Mouse (Mus musculus) adrenal gland, postnatal 36 days (tissue): ENCODE measurements at regions not wholly inside any gene's neighbourhood (a gene's known extent, or its start where the extent isn't known, plus 50 kb on each side); places are given as distances from the start of the nearest gene placed in this dataset.
A peak's percentile ranks its signal among the peaks of the same experiment; 100 is the strongest.

Experiments used
- DNase-seq, 2 experiments: peaks; one replicate each; pipeline ENCODE4 v3.0.0; 2021; ENCODE audit warnings: mixed read lengths in 1 of 2

DNA sequence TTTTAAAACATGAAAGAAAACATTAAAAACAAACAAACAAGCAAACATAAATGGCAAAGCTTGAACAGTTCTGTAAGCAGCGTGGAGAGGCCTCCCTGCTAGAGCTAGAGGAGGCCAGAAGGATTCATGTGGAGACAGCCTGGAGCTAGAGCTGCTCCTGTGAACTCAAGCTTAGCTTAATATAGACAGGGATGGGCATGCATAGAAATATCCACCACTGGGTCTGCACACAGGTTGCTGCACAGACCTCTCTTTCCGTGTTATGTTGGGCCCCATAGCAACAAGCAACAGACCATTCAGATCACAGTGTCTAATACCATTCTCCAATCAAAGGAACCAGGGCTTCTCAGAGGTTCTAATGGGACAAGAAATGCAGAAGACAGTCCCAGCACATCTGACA lies 122.9 kb upstream of the Magi3 start:
- DNase-seq, result no peak

DNA sequence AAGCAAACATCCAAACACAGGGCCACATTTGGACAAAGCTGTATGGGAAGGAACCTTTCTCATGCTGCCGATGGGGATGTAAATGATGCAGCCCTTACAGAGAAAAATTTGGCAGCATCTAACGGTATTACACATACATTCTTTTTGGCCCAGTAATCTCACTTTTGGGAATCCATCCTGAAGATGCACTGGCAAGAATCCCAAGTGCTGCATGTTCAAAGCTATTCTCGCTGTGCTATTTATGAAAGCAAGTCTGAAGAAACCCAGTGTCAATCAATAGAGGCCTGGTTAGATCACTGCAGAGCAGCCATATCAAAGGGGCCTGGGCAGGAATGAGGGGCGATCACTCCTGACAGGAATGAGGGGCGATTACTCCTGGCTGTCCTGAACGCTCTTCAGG lies 122.0 kb upstream of the Magi3 start:
- DNase-seq, result no peak

DNA sequence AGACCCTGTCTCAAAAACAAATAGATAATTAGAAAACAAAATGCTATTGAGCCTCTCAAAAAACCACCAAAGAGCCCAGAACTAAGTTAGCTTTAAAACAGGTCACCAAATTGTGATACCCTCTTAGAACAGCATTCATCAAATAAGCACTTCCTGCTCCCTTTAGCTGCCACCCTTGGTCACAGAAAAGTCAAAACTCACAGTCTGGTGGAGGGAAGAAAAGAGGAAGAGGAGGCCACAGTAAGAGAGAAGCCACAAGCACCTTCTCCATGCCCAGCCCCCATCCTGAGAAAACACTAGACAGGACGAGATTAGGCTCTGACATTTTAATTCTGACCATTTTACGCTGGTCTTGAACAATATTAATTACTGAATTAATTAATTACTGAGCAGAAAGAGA lies 120.2 kb upstream of the Magi3 start:
- DNase-seq, result no peak

DNA sequence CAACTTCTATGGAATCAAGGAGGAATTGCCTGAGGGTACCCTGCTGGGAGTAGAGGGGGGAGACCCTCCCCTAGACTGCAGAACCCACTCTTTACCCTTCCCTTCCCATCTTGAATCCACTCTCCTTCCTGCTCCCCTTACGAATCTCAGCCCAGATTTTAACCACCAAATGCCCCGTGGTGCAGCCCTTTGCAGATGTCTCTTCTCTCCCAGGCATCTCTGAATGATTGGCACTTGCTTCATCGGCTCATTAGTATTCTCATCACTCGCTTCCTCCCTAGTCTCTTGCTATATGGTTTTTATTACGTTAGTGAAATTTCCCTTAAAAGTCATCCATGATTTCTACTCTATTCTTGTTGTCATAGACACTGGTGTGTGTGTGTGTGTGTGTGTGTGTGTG lies 116.7 kb upstream of the Magi3 start:
- no peak for DNase-seq

DNA sequence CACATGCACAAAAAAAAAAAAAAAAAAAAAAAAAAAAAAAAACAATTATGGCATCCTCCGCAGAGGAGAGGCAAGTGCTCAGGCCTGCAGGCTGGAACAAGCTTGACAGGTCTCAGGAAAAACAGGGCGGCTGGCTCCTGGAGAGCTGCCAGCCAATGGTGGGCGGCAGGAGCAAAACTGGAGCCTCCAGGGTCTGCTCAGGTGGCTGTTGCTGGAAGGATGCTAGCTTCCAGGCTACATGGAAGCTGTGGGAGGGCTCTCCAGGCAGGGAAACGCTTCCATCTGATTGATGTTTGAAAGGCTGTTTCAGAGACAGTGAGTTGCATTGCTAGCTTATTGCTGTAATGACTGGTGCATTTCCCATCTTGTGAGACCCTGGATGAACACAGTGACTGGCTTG lies 116.1 kb upstream of the Magi3 start:
- no peak for DNase-seq

DNA sequence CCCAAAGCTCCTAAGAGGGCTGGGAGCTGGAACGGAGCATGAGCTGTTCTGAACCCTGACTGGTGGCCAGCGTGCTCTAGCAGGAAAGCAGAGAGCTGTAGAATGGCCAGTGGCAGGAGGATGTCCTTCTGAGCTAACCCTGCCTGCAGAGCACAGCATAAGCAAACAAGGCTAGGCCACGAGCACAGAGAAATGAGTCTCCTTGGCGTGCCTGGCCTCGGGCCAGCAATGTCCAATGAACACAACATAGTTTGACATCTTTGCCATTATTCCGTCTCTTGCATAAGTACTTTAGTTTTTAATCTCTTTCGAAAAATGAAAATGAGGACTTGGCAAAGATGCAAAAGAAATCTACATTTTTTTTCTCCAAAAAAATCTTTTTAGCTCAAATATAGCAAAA lies 114.6 kb upstream of the Magi3 start:
- peak in 1 of 2 experiments; percentile 36 for DNase-seq

DNA sequence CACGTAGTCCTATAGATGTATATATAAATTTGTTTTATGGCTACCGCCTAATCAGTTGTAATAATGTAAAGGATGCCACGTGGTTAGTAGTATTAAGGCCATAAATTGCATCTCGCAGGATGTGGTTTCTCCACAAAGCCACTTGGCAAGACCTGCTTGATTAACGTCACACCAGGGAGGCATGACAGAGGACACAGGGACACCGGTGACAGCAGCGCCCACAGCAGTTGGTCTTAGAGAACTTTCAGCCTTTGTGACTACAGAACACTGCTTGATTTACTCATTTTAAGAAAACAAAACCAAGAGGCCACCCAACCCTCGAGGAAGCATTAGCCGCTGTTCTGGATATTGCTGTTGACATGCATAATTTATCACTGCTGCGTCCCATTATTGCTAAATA lies 113.2 kb upstream of the Magi3 start:
- DNase-seq, result no peak

DNA sequence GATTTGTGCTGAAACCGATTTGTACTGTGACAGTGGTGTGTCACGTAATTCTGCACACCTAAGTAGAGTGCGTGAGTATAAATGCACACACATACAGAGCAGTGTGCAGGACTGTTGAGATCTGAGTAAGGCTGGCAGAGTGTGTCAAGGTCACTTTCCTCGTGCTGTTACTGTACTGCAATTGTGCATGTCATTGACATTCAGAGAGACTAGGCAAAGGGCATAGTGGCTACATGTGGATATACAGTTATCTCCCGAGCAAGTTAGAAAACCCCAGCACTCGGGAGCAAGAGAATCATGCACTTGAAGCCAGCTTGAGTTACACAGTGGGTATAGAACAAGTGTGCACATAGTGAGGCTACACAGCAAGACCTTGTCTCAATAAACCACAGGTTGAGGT lies 110.5 kb upstream of the Magi3 start:
- DNase-seq, result peak; percentile 46 to 53

DNA sequence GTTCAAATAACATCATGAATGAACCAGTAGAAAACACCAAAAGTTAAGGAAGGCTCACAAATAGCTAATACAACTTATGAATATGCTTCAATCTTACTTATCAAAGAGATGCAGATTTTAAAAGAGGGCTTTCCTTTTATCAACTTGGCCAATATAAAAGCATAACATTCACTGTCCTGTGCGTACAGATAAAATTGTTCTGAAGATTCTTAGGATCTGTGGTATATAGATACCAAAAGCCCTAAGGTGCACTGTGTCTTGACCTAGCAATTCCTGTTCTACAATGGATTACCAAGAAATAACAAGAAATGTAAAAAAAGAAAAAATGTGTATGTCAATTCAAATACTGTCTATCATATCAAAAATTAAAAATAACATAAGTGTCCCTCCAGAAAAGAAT lies 107.7 kb upstream of the Magi3 start:
- DNase-seq, result no peak

DNA sequence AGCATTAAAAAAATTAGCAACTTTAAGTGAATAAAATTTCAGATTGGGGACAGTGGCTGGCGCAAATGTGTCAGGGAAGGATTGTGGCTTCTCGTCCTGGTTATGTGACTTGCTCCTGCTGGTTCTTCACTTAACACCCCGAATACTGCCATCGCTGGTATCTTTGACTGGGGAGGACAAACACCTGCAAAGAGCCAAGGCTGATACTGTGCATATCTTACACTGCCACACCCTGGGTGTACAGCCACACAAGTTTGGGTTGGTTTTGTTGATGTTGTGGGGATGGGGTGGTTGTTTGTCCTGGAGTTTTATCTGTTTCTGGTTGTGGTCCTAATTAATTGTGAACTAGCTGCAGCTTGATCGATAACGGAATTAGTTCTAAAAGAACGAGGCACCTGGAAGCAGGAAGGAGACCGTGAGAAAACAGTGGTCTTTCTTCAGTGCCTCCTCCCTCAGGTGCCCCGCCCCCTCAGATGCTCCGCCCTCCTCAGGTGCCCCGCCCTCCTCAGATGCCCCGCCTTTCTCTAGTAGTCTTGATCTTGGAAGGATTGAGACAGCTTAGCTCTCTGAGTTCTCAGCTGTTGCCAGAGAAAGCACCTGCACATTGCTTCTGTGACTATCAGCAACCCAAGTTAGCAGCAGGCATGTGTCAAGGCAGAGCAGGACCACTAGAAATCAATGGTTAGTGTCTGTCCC lies 107.0 kb upstream of the Magi3 start:
- no peak for DNase-seq

DNA sequence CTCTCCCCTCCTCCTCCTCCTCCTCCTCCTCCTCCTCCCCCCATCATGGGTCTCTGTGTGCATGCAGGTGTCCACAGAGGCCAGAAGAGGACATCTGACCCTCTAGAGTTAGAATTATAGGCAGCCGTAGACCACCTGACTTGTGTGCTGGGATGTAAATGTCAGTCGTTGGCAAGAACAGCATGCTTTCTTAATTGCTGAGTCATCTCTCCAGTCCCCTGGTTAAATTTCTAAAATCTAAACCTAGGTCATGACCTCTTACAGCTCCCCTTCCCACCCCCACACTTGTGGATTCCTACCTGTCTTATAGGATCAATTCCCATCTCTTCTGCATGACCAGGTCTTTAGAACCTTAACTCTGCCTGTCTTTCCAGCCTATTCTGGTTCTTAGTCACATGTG lies 102.4 kb upstream of the Magi3 start:
- DNase-seq, result no peak

DNA sequence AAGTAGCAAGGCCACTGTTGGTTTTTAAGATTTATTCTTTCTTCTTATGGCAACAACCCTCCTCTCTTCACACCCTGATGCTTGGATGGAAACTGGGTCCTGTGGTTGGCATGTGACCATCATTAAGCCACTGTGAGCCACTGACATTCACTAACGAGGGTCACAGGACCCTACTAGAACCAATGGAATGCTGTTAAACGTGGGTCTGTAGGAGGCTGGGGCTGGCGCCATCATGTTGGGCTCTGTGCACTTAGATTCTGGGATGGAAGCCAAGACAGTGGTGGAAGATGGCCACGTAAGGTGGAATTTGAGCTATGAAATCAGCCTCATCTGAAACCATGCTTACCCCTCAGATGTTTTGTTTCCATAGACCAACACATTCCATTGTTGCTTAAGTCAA lies 100.2 kb upstream of the Magi3 start:
- DNase-seq, result no peak

DNA sequence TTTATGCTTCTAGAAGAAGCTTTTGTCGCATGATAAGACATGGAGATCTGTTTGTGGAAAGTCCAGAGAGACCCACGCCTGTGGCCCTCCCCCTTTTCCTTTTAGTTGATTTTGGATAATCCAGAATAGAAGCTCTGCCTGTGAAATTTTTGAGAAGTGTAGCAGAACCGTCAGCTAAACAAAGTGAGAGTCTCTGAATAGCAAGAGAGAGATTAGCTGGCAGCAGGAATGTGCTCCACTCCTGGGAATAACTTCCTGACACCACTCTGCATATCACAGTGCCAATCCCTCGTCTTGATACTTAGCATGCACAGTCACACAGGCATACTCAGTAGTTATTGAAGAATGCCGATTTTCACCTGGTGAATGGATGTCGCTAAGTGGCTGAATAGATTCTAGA lies 99.2 kb upstream of the Magi3 start:
- DNase-seq, result no peak

DNA sequence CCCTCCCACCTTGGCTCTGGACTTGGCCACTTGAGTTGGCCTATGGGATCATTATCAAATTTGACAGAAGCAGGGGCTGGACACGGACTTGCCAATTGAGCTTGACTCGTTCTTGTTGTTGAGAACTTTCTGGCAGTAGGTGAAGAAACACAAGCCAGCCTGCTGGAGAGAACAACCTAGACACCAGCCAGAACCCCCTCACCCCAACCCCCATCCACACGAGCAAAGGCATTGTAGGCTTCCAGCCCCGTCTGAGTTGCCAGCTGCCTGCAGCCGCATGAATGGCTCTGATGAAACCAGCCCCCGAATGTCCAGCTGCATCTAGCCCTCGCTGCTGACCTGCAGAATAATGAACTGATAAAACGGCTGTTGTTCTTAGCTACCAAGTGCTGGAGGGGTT lies 98.7 kb upstream of the Magi3 start:
- DNase-seq, result peak in 1 of 2 experiments; percentile 19

DNA sequence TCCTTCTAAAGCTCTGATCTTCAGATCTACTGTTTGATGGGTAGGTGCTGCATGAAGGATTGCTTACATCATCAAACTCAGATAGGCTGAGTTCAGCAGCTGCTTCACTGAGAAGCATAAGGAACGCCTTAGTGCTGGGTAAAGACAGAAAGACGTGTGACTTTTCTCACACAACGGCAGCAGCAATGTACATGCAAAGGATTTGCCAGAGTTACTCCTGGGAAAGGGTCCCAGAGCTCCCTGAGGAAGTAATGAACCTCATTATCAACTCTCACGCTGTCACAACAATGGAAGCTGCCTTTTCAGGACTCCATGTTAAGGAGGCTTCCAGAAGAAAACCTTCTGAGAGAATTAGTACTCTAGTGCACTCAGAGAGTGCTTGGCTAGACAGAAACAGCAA lies 97.4 kb upstream of the Magi3 start:
- no peak for DNase-seq

DNA sequence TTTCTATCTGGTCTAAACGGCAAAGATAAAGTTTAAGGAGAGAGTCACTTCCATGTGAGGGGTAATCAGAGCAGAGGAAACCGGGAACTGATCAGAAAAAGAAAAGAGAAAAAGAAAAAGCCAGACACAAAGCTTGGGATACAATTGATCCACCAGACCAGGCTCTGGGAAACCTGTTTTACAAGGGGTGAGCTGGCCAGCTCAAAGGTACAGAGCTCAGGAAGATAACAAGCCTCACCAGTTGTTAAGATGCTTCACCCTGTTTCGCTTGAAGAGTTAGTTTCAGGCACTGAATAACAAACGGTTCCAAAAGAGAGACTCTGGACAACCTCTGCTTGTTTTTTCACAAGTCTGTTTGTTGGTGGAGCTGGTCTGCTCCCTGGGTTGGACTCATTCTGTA lies 92.9 kb upstream of the Magi3 start:
- no peak for DNase-seq

DNA sequence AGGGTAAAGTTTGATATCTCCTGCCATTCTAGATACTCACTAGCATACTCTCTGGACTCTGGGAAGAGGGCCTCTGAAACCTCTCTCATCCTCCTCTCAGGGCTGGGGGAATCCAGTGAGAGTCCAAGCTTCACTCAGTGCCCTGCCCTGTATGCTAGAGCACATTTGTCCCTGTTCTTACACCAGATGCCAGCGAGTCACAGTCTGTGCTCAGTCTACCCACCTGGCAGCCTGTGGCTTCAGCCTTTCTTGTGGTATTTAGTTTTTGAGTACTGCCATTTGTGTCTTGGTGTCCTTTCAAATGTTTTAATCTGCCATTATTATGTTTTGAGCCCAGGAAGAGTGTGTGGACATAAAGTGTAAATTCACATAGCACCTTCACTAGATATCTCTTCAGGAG lies 86.8 kb upstream of the Magi3 start:
- DNase-seq, result no peak

DNA sequence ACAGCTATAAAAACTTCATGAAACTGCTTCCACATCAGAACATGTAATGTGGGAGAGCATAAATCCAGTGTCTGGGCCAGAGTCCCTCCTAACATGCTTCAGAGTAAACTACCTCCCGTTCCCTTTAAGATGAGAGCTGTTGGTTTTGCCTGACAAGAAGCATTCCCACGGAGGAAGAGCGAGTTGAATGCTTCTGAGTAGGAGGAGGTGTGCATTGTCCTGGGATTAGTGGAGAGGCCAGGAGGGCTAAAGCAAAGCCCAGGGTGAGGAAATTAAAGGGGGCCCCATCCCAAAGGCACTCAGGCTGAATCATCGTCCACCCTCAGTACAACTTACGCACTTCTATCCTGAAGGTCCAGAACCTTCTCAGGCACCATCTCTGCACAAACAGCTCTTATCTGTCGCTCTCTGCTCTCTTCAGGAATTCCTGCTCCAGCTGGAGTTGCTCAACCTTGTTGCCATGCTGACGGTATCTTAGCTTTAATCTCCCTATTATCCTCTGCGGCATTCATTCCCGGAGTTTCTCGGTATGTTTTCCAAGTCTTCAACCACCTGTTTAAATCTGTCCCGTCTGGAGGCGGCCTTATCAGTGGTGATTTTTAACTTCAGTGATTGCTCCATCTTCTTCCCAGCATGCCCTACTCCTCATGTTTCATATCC lies 85.9 kb upstream of the Magi3 start:
- no peak for DNase-seq

DNA sequence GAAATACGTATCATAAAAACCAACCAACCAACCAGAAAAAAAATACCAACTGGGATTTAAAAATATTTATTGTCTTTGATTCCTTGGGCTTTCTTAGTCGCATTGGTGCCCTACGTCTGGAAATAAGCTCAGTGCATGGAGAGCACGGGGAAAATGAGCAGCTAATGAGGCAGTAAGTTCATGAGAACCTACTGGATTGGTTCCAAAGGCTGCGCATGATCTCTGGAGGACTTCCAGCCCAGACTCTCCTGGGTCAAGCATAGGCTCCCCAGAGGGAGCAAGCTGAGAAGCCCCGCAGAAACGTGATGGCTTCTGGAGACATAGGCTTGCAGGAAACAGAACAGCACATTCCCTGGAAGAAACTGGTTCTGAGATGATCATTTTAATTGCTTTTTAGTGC lies 83.4 kb upstream of the Magi3 start:
- peak in 1 of 2 experiments; percentile 15 for DNase-seq

DNA sequence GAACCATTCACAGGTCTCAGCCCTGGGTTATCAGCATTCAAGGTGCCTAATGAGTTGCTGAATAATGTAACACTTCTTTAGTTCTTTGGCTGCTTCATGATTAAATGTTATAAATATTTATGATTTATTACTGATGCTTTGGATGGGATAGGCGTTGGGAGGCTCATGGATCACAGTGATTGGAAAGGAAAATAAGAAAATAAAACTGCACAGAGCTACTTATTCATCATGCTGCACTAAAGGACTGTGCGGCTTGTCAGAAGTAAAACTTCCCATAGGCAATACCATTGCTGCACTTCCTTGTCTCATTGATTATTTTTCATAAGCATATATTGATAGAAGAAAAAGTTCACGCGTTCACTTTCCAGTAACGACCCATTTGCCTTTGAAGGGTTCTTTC lies 80.0 kb upstream of the Magi3 start:
- no peak for DNase-seq

DNA sequence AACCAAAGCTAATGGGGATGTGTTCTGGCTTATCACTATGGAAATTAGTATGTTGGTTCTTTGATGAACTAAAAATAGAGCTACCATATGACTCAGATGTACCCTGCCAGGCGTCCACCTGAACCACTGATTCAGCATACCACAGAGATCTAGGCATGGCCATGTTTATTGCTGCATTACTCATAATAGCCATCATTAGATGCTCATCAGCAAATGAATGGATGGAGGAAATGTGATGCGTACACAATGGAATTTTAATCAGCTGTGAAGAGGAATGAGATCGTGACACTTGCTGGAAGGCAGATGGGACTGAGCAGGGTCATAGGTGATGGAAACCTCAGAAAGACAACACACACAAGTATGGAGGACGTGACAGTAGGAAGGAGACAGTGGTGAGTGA lies 78.7 kb upstream of the Magi3 start:
- DNase-seq, result no peak

DNA sequence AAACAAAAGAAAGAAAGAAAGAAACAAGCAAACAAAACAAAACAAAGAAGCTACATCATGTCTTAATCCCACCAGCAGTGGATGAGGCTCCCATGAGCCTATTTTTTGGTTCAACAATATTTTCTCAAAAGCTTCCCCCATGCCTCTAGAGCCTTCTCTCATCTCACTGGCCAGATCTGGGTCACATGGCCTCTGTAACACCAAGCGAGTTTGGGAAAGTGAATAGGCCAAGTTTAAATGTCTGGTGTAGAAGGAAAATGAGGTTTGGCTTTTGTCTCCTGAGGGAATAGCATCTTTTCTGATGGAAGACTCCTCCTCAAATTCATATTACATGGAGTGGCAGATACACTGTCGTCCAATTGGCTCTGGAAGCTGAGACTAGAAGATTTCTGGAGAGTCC lies 78.2 kb upstream of the Magi3 start:
- DNase-seq, result no peak

DNA sequence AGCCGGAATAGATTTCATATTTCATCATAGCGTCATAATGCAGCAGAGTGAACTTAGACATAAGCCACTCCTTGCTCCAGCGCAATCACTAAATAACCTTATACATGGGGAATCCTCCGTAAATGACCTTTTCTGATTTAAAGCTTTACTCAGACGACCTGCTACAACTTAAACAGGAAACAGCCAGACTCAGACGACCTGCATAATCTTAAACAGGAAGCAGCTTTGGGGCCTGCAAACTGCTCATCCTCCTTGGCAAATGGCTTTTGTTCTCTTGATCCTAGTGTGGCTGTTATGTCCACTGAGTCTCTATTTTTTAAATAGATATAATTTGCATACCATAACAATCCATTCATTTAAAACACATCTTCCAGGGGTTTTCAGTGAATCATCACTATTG lies 76.9 kb upstream of the Magi3 start:
- DNase-seq, result no peak

DNA sequence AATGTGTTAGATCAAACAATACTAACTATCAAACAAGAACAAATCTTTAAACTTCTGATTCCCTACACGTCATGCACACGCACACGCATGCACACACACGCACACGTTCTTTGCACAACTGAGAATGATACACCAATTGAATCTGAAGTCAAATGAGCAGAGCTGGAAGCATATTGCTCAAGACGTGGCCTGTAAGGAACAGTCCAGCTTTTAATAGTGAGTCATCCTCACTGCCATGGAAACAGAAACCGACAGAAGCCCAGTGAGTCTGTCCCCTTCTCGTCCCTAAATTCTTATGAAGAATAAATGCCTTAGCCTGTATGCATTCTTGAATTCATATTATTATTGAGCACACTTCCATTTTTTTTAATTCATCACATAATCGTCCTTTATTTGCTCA lies 75.7 kb upstream of the Magi3 start:
- DNase-seq, result peak; percentile 29 to 44
